Mouse (Mus musculus) ovary, postnatal 36 days (tissue): ENCODE data around the gene Iars2.

Source experiments
- DNase-seq: peaks from one replicate; pipeline ENCODE4 v3.0.0; 2022; ENCODE audit warnings: low spot score, mixed read lengths

Iars2 gene

DNA sequence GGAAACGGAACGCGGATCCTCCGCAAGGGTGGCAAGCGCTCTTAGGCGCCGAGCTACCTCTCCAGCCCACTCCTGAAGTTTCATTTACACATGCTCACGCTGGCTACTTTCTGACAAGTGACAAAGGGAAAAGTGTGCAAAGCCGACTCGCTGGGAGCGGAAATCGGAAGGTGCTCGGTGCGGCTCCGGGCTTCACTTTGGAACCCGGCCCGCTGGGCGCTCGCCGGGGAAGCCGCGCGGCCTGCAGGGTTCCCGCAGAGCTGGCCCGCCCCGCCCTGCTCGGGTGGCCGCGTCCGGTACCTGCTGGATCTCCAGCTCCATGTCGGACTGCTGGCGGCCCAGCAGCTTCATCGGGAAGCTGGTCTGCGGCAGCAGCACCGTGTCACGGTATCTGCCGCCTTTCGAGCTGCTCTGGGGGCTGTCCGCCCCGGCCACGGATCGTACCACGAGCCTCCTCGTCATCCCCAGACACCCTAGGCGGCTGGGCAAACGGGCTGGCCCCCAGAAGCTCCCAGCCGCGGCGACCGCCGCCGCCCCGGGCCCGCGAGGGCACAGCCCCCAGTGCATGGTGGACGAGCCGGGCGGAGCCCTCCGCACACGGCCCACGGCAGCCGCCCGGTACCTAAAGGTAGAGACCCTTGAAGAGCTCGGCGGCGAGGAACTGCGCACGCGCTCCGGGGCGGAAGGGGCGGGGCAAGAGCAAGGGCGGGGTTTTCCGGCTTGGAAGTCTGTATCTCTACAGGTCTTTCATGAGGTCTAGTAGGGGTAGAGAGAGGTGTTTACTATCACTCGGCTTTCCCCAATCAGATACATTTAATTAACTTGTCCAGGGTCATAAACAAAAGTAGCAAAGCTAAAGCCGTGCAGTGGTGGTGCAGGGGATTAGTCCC, at the start of gene Iars2:
Gene Iars2, minus strand, starts transcription at position 676 of the 890 bp plus-strand sequence.
- DNase-seq: peak; percentile 93

- no peak for DNase-seq
Observed at GRCm38 (mm10) chr1:185377429-185377828, 48.2 kb upstream of the Iars2 start.

DNA sequence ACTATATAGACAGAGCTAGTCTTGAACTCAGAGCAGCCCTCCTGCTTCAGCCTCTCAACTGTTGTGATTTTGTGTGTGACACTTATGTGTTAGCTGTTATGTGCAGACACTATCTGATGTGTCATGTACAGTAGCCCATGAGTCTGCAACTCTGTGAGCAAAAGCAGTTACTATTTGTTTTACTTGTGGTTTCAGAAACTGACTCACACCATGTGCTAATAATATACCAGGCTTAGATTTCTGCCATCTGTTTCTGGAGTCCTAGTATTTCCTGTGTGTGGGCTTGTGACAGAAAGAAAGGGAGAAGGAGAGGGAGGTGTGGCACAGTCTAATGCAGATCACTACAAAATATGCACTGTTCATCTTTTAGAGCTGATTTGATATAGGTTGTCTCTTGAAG, 47.2 kb upstream of the Iars2 start:
- no peak for DNase-seq

- DNase-seq: no peak
Observed at GRCm38 (mm10) chr1:185369979-185370378, 40.8 kb upstream of the Iars2 start.

DNA sequence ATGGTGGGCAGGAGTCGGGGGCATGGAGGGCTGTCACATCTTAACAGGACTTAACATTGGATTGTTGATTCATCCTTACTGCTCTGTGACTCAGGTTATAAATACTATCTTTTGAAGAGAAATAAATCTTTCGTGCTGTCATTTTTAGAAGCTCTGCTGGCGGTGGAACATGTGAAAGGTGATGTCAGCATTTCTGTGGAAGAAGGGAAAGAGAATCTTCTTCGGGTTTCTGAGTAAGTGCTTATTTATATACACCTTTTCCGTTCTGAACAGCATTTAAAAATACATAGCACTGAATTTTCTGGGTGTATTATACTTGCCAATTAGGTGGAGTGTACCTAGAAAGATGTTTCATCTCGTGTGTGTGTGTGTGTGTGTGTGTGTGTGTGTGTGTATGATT, 38.2 kb upstream of the Iars2 start:
- no peak for DNase-seq

DNA sequence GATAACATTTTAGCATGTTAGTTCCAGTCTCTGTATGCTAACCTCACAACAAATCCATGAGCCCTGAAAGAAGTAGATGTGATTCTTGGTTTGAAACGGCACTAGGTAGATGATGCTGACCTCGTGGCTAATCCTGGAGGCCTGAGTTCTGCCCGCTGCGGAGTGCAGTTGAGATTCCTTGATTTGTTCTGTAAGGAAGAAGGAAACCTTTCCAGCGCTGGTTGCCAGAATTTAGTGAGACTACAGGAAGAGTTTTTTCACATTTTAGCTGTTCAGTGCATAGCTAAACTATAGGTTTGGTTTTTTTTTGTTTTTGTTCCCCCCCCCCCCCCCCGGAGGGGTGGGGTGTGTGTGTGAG, 35.0 kb upstream of the Iars2 start:
- no peak for DNase-seq

GRCm38 (mm10) chr1:185363526-185364182, 34.5 kb upstream of the Iars2 start:
- peak; percentile 13 for DNase-seq

- peak; percentile 99 for DNase-seq
Observed at GRCm38 (mm10) chr1:185362677-185363520, 33.7 kb upstream of the Iars2 start, which contains the start of gene Eprs. Eprs (plus strand) TSS chr1:185363044.

- DNase-seq: no peak
Observed at GRCm38 (mm10) chr1:185358211-185358610, 29.0 kb upstream of the Iars2 start.

- no peak for DNase-seq
Observed at GRCm38 (mm10) chr1:185356246-185356645, 27.1 kb upstream of the Iars2 start.

GRCm38 (mm10) chr1:185354731-185355130, 25.5 kb upstream of the Iars2 start:
- no peak for DNase-seq

DNA sequence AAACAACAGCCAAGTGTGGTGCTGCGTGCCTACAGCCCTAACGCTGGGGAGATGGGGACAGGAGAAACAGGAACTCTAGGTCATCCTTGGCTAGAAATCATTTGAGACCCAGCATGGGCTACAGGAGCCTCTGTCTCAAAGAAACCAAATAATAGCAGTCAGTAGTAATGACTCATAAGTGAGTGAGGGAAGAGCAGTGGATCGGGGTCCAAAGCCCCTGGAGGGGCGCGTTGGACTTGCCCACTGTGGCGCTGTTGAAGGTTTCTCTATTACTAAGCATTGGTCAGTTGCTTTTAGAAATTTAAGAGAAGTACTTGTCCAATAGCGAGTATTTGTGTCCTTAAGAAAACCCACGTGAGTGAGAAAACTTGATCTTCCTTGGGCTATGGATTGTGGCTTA, 24.2 kb upstream of the Iars2 start:
- DNase-seq: no peak

DNA sequence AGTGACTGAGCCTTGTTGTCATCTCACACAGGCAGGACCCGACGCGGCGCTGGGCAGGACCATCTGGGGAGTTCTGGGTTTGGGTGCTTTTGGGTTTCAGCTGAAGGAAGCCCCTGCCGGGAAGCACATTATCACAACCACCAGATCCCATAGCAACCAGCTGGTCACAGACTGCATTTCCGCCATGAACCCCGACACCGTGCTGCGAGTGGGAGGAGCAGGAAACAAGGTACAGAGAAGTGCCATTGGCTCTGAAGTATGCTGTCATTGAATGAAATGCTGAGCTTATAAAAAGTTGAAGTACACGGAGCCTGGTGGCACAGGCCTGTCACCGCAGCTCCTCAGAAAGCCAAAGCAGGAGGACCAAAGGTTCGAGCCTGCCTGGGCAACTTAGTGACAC, 23.0 kb upstream of the Iars2 start:
- DNase-seq: no peak

GRCm38 (mm10) chr1:185350611-185351010, 21.4 kb upstream of the Iars2 start:
- no peak for DNase-seq

DNA sequence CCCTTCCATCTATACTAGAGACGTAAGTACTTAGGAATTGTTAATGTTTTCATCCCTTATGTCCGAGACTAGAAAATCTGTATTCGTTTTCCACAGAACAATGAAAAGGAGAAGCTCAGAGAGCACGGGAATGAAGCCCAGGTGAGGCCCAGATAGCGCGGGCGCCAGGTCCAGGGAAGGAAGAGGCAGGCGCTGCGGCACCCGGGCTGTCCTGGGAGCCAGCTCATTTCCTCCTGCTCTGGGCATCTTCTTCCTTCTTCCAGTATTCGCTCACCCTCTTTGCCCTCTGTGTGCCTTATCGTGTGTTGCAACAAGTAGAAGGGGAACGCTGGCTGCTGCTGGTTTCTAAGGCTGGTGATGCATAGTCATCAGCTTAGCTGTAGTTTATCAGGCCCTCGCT, 20.5 kb upstream of the Iars2 start:
- DNase-seq: no peak

DNA sequence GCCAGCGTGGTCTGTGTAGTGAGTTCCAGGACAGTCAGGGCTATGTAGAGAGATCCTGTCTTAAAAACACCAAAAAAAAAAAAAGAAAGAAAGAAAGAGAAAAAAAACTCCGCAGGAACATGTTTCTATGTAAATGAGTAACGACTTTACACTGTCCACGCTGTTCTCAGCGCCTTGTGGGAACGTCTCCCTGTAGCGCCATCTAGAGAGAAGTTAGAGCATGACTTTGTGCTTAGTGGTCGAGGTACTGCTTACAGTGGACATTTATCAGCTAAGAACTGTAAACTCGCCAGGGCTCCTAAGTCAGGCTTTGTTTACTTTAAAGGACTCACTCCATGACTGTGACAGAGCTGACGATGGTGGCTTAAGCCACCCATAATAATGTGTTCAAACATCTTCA, 17.0 kb upstream of the Iars2 start:
- no peak for DNase-seq

GRCm38 (mm10) chr1:185343422-185343821, 14.2 kb upstream of the Iars2 start:
- no peak for DNase-seq

- no peak for DNase-seq
Observed at GRCm38 (mm10) chr1:185342441-185342840, 13.2 kb upstream of the Iars2 start.

- DNase-seq: no peak
Observed at GRCm38 (mm10) chr1:185336535-185336934, 7.3 kb upstream of the Iars2 start.

DNA sequence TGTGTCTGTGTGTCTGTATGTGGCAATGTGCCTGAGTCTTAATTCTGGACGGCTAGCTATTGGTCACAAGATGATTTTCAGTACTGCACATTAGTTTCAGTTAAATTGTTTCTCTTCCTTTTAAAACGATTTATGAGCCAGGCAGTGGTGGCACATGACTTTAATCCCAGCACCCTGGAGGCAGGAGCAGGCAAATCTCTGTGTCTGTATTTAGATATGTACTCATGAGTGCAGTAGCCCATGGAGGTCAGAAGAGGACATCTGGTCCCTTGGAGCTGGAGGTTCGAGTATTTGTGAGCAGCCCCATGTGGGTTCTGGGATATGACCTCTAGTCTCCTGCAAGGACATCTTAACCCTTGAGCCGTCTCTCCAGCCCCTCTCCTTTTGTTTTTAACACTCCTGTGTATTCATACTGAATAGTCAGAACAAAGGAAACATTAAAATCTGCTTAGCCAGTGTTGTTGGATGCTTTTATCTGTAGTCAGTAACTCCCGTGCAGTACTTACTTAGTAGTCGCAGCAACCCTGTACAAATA, 6.1 kb upstream of the Iars2 start:
- DNase-seq: no peak

DNA sequence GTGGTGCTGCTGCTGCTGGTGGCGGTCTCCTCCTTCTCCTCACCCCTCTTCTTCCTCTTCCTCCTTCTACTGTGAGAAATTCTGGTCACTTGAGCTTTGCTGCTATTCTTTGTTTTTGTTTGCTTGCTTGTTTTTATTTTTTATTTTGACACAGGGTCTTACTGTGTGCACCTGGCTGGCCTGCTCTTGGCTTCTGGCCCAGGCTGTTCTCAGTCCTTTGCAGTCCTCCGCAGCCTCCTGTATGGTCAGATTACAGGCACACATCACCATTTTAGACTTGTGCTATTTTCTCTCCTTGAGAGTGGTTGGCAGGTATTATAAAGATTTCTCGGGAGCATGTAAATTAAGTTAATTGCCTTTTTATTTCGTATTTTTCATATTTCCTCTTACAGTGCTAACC, 4.9 kb upstream of the Iars2 start:
- DNase-seq: no peak

DNA sequence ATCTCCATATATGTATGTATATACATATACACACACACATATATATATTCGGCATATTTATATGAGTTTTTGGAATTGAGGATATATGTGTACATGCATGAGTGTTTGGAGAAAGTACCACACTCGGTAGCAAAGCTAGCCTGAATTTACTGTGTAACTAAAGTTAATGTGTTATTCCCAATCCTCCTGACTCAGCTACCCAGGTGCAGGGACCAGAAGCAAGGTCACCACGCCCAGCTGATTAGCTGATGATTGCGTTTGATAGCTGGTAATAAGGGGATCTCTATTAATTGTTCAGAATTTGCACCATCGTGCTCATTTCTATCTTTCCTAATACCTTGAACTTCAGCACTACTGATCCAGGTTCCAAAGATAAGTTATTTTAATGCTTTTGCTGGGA, 4.5 kb upstream of the Iars2 start:
- no peak for DNase-seq
